Mouse (Mus musculus) small intestine, adult 2 months (tissue): ENCODE measurements around the gene Wnt16. TPM values are rescaled to one million over a fixed set of nuclear protein-coding genes. Genes with fewer than 3 reads are reported as not detected.

Experiments used
- H3K27ac ChIP-seq: fragments of 200-500 bp; 2 replicates; pipeline ENCODE4 v1.5.1; 2012; ENCODE audit warnings: low read depth, low read length, control low read depth, inconsistent platforms; ENCODE audit not compliant: insufficient read depth
- H3K27me3 ChIP-seq: fragments of 200-500 bp; 2 replicates; pipeline ENCODE4 v1.6.1; 2012; ENCODE audit warnings: mild to moderate bottlenecking, moderate library complexity, low read length, inconsistent platforms; ENCODE audit not compliant: control insufficient read depth, insufficient read depth
- H3K36me3 ChIP-seq: fragments of 200-500 bp; 2 replicates; pipeline ENCODE4 v1.6.1; 2012; ENCODE audit warnings: mild to moderate bottlenecking, low read length, control low read depth, inconsistent platforms; ENCODE audit not compliant: control insufficient read depth, insufficient read depth
- H3K4me1 ChIP-seq: fragments of 200-500 bp; 2 replicates; pipeline ENCODE4 v1.6.1; 2012; ENCODE audit warnings: low read length, inconsistent platforms, mixed read lengths; ENCODE audit not compliant: control insufficient read depth, insufficient read depth, insufficient read length
- H3K4me3 ChIP-seq: fragments of 200-500 bp; 2 replicates; pipeline ENCODE4 v1.5.1; 2012; ENCODE audit warnings: low read depth, mild to moderate bottlenecking, control low read depth, inconsistent platforms, low read length, moderate library complexity
- CTCF ChIP-seq: fragments of 200-500 bp; IDR thresholded peaks from 2 replicates; pipeline ENCODE4 v1.5.1; 2012; ENCODE audit warnings: low read depth, mild to moderate bottlenecking, control low read depth, inconsistent platforms, low read length, moderate library complexity, mixed read lengths; ENCODE audit not compliant: insufficient replicate concordance, insufficient read length; ENCODE audit errors: extremely low read depth
- POLR2A ChIP-seq: fragments of 200-500 bp; IDR thresholded peaks from 2 replicates; pipeline ENCODE4 v1.6.1; 2012; ENCODE audit warnings: low read depth, mild to moderate bottlenecking, control low read depth, inconsistent platforms, low read length, moderate library complexity
- WGBS: fragments of 180-500 bp; shearing (Covaris S2); methylation state at CpG from one replicate; pipeline ENCODE4 v1.1.7; 2018; 5-methylcytosine and 5-hydroxymethylcytosine counted together
- polyA plus RNA-seq: library from polyadenylated mRNA; depleted of rRNA; stranded (reverse); fragments of >200 nt; gene quantifications from 2 replicates; pipeline ENCODE4 v1.2.3, GENCODE M21; 2012

Gene Wnt16
- polyA plus RNA-seq, 1 experiment: not detected

DNA sequence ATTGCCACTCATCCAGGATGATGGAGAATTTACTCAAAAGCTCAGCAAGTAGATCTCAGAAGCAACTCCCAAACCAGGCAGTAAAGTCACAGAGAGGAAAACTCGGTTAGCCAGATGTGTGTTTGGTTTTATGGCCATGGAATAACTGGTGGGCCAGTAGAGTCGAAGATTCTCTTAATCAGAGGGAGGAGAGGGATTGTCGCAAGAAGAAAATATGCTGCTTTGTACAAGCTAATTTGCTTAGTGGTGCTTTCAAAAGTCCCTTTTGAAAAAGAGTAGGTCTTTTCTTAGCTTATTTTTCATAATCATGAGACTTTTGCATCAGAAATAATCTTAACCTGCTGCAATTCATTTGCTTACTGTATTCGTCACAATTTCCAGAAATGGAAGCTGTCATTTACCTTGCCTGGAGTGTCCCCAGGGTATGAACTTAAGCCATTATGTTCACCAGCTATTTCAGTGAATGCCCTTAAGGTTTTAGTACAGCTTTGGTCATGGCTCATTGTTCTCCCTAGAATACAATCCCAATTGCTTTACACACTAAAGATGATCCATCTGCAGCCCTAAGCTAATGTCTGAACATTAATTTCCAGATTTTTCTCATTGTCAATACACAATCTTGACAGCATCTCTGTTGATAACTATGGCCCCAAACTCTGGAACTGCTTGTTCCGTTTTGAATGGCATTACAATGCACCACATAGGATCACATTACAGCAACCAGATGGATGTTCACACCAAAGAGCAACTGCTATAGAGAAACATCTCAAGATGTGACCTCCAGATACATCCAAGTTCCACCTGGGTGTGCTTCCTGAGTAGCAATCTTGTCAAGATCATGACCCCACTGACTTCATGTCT lies 20.0 kb upstream of the Wnt16 start:
- no peaks in the 10 kb centered on the region for H3K4me1 ChIP-seq
- no peaks in the 10 kb centered on the region for H3K36me3 ChIP-seq
- 73% methylated on average over 5 of the region's 5 CpGs for WGBS
- no peak overlapping the region for H3K4me3 ChIP-seq
- H3K27ac ChIP-seq: no peak overlapping the region
- no peaks in the 10 kb centered on the region for H3K27me3 ChIP-seq
- no peak for TF ChIP-seq POLR2A
- no peak for TF ChIP-seq CTCF

DNA sequence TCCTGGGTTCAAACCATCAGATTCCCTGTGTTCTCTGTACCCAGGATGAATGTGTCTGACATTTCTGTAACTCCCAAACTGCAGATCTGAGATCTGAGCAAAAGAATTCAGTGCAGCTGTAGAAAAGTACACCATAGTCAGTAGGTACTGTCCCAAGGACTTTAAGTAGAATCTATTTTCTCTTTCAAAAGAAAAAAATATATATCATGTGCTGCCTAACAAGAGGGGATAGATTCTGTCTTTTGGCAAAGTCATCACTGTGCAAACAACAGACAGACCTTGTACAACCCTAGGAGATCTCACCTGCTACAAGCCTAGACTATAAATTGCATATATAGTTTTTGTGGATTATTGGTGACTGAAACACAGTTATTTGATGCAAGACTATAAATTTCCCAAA lies 19.4 kb upstream of the Wnt16 start:
- H3K4me1 ChIP-seq: no peaks in the 10 kb centered on the region
- H3K27ac ChIP-seq: no peak overlapping the region
- H3K4me3 ChIP-seq: no peak overlapping the region
- TF ChIP-seq POLR2A (no peak), CTCF (no peak)
- no peaks in the 10 kb centered on the region for H3K27me3 ChIP-seq
- H3K36me3 ChIP-seq: no peaks in the 10 kb centered on the region

DNA sequence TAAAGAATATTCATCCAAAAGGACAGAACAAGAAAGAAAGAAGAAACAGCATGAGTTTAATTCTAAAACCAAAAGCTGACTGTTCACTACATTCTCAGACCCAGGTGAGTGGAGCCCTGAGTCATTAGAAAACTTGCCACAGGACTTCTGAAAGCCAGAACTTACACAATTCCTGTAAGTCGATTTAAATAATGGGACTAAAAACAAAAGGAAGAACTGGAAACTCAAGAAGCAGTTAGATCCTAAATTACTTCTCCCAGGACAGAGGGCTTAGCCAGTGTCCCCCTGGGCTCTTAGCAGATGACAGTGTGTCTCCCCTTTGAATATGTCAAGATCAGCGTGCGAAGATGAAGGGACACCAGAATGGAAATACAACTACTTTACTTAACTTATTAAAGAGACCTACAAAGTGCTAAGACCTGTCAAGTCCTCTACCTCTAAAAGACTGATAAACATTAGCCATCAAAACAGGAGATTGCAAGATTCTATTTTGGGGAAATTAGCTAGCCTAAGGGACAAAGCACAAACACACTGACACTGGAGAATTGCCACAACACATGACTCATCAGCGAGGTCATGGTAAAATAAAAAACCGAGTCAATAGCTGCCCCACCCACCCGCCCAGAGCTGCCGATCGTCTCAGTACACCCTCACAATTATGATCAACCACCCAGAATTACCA lies 18.0 kb upstream of the Wnt16 start:
- no peak for TF ChIP-seq CTCF
- TF ChIP-seq POLR2A: no peak
- Histone ChIP-seq H3K36me3 (no peaks in the 10 kb centered on the region), H3K4me3 (no peak overlapping the region), H3K4me1 (no peaks in the 10 kb centered on the region), H3K27me3 (no peaks in the 10 kb centered on the region), H3K27ac (no peak overlapping the region)
- 39% methylated on average over 8 of the region's 8 CpGs for WGBS

DNA sequence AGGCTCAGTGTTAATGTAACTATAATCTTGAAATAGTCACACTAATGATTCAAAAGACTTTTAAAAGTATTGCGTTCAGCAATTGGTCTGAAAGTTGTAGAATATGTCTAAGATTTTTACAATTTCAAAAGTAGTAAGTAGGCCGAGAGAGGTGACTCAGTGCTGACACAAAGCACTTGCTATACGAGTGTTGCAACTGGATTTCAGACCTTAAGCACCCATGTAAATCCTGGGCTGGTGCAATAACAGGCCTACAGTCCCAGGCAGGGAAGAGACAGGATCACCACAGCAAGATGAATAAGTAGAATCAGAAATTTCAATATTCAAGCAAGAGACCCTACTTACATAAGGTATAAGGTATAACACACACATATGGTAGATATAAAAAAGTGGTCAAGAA lies 10.1 kb upstream of the Wnt16 start:
- Histone ChIP-seq H3K4me1 (no peaks in the 10 kb centered on the region), H3K36me3 (no peaks in the 10 kb centered on the region), H3K27ac (no peak overlapping the region), H3K4me3 (no peak overlapping the region), H3K27me3 (no peaks in the 10 kb centered on the region)
- WGBS: 90% methylated on average over 3 of the region's 3 CpGs
- TF ChIP-seq CTCF (no peak), POLR2A (no peak)

DNA sequence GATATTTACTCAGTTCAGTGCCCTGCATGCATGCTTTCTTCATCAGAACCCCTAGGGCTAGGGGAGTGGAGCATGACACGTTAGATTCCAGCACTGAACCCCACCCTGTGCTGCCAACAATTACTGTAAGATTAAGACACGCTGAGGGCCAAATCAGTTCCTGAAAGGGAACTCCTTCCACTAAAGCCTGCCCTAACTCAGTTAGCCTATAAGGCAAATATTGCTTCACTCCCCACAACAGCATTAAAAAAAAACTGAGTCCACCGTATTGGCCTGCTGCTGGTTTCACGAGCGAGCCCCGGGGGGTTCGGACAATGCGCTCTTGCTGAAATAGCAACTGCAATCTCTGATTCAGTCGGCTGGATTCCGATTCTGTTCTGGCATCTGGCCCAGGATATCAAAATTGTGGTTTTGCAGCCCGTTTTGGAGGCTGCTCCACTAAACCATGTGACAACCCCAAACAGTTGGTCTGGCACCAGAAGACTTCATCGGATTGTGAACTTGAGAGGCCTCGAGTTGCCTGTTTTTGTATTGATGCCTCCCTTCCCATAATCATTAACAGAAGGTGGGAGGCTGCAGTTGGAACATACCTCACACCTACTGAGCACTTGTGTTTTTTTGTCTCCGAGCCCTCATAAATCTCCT lies 7.7 kb upstream of the Wnt16 start:
- 25% methylated on average over 14 of the region's 14 CpGs for WGBS
- H3K27ac ChIP-seq: no peak overlapping the region

DNA sequence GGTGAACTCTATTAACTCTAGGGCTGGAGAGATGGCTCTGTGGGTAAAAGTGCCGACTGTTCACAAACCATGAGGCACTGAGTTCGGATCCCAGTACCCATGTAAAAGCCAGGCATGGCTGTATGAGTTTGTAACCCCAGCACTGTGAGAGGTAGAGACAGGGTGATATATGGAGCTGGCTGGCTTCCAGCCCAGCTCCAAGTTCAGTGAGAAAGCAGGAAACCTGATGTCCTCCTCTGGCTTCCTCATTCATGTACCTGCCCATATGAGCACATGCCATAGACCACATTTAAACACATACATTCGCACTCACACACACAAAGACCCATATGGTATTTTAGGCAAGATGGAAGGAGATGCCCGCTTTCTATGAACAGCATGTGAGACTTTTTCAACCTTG lies 5.6 kb upstream of the Wnt16 start:
- Histone ChIP-seq H3K27ac (no peak overlapping the region), H3K4me3 (no peak overlapping the region), H3K36me3 (no peaks in the 10 kb centered on the region), H3K27me3 (0 out of 2 replicates have a peak, but pooled peaks cover 2% of the 10 kb centered on the region), H3K4me1 (no peaks in the 10 kb centered on the region)
- WGBS: 72% methylated on average over 4 of the region's 4 CpGs
- TF ChIP-seq CTCF (no peak), POLR2A (no peak)

More for the DNA sequence above, 7.7 kb upstream of the Wnt16 start:
- no peaks in the 10 kb centered on the region for H3K36me3 ChIP-seq
- no peaks in the 10 kb centered on the region for H3K4me1 ChIP-seq
- TF ChIP-seq POLR2A (no peak), CTCF (no peak)
- H3K4me3 ChIP-seq: no peak overlapping the region
- no peaks in the 10 kb centered on the region for H3K27me3 ChIP-seq
